Mouse (Mus musculus) kidney, adult 2 months (tissue): Measurements from ENCODE around the gene Olfr1477.

Experiments used
- CTCF ChIP-seq: fragments of 200-500 bp; conservative IDR thresholded peaks from 2 replicates; pipeline ENCODE4 v1.5.1; 2011; ENCODE audit warnings: low read depth, mild to moderate bottlenecking, control low read depth, low read length, moderate library complexity, mixed read lengths; ENCODE audit not compliant: insufficient read depth, insufficient read length
- POLR2A ChIP-seq: fragments of 200-500 bp; IDR thresholded peaks from one replicate; pipeline ENCODE4 v1.6.1; 2011; ENCODE audit warnings: low read depth, low read length, control low read depth

GRCm38 (mm10) chr19:13455986-13456385, 44.4 kb upstream of the Olfr1477 start, which contains the start of gene Olfr1472:
- TF ChIP-seq CTCF, result no peak
- no peak for TF ChIP-seq POLR2A
